Mouse (Mus musculus): Measurements from ENCODE around the gene Wnk4.

The Wnk4 gene

DNA sequence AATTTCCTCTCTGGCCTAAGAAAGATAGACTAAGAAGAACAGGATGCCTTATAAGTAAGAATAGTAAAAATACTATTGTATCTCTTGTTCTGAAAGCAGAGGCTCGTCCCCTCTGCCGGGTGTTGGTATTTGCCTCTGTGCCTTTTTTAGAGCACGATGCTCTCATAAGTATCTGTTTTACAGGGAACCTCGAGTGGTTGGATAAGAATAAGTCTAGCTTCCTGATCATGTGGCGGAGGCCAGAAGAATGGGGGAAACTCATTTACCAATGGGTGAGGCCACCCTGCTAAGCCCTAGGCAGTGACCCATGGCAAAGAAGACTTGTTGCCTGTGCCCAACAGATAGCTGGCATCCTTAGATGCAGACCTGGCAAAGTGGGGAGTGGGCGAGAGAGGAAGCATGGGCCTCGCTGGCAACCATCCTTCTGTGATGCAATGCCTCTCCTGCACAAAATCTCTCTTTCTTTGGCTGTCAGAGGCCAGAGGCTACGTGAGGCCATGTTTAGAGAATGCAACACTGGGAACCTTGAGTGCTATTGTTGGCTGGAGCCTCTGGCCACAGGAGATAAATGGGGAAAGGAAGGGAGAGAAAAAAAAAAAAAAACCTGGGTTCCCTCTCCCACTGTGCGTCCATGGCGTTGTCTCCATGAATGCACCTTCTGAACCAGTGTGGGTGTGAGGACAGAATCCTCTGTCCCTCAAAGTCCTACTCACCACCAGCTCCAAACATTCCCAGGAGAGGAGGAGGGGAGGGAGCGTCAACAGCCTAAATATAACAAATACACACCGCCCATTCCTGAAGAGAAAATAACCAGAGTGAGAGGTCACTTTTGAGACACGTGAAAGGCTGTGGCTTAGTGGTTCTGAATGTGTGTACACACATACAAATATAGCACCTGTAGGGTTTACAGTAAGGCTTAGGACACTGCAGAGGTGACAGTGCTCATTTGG, 4.3 kb upstream of the Wnk4 start:
- TF ChIP-seq GATA4 (IDR thresholded peaks at IDR 0.05; ENCODE audit: insufficient replicate concordance, low read length), result no peak

DNA sequence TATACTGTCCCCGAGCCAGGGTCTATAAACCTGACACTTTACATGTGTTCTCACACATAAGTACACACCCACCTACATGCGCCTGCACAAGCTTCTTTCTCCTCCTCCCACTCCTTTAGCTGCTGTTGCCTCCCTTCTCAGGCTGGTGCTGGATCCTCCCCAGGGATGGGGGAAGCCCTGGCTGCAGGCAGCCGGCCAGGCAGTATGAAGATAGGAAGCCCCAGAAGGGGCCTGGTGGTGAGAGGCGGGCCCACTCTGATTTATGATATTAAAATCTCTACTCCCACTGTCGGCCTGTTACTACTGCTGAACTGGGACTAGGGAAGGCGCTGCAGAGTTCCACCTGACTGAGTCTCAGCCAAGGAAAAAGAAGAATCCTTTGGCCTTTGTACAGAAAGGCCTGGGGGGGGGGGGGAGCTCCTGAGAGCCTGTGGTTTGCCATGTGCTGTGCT, 1.1 kb upstream of the Wnk4 start:
- no peak for TF ChIP-seq GATA4 (IDR thresholded peaks at IDR 0.05; ENCODE audit: insufficient replicate concordance, low read length)

DNA sequence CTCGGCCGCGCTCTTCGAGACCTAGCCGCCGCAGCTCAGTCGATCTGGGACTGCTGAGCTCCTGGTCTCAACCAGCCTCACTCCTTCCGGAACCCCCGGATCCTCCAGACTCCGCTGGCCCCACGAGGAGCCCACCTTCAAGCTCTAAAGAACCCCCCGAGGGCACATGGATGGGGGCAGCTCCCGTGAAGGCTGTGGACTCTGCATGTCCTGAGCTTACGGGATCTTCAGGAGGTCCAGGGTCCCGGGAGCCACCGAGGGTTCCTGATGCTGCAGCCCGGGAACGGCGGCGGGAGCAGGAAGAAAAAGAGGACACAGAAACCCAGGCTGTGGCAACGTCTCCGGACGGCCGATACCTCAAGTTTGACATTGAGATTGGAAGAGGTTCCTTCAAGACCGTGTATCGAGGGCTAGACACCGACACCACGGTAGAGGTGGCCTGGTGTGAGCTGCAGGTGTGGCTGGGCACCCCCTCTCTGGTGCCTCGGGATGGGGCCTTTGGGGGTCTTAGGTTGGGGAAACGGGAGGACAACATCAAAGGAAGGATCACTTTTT, 536 bp downstream of the Wnk4 start:
- no peak for TF ChIP-seq GATA4 (IDR thresholded peaks at IDR 0.05; ENCODE audit: insufficient replicate concordance, low read length)

DNA sequence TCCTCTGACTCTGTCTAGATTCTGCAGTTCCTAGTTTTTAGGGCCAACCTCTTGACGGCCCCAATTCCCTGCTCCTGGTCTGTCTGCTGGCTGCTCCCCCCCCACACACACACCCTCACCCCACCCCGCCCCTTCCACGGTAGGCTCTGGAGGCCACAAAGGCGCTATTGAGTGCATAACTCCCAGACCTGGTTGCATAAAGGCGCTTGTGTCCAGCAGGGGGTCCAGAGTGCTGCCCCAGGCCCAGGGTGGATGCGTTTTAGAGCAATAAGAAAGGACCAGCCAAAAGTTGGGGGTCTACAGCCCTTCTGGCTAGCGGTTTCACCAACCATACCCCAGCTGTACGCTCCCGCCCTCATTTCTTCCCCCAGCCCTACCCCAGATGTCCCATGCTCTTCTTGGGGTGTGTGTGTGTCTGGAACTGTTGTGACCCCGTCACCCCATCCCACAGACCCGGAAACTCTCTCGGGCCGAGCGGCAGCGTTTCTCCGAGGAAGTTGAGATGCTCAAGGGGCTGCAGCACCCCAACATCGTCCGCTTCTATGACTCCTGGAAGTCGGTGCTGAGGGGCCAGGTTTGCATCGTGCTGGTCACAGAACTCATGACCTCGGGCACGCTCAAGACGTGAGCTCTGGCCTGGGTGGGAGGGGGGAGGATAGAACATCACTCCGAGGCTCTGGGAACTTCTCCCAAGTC, 2.1 kb downstream of the Wnk4 start:
- no peak for TF ChIP-seq GATA4 (IDR thresholded peaks at IDR 0.05; ENCODE audit: insufficient replicate concordance, low read length)

- no peak for TF ChIP-seq GATA4 (IDR thresholded peaks at IDR 0.05; ENCODE audit: insufficient replicate concordance, low read length)
Measured at GRCm38 (mm10) chr11:101263138-101263988, 3.0 kb downstream of the Wnk4 start.

DNA sequence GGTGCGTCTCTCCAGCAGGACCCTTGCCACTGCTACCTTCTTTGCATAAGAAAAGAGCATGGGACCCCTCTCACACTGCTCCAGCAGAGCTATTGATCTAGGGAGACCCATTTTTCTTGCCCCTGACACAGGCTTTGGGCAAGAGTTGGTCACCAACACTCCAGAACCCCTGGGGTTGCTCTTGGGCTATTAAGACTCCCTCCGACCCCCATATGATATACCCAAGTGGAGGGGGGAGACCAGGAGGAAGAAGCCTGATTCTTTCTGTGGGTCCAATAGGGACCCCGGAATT, 3.6 kb downstream of the Wnk4 start:
- no peak for TF ChIP-seq GATA4 (IDR thresholded peaks at IDR 0.05; ENCODE audit: insufficient replicate concordance, low read length)

DNA sequence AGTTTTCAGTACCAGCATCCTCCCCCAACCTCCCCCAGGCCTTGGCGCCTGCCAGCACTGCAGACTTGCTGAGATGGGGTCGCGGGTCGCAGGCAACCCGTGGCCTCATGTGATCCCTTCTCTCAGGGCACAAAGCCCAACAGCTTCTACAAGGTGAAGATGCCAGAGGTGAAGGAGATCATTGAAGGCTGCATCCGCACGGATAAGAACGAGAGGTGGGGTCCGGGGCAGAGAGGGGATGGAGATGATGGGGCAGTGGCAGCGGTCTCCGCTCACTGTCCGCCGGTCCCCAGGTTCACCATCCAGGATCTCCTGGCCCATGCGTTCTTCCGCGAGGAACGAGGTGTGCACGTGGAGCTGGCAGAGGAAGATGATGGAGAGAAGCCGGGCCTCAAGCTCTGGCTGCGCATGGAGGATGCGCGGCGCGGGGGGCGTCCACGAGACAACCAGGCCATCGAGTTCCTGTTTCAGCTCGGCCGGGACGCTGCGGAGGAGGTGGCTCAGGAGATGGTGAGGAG, 4.6 kb downstream of the Wnk4 start:
- no peak for TF ChIP-seq GATA4 (IDR thresholded peaks at IDR 0.05; ENCODE audit: insufficient replicate concordance, low read length)

GRCm38 (mm10) chr11:101265906-101266305, 5.5 kb downstream of the Wnk4 start:
- TF ChIP-seq GATA4 (IDR thresholded peaks at IDR 0.05; ENCODE audit: insufficient replicate concordance, low read length), result no peak

GRCm38 (mm10) chr11:101269577-101270116, 9.3 kb downstream of the Wnk4 start:
- no peak for TF ChIP-seq GATA4 (IDR thresholded peaks at IDR 0.05; ENCODE audit: insufficient replicate concordance, low read length)

DNA sequence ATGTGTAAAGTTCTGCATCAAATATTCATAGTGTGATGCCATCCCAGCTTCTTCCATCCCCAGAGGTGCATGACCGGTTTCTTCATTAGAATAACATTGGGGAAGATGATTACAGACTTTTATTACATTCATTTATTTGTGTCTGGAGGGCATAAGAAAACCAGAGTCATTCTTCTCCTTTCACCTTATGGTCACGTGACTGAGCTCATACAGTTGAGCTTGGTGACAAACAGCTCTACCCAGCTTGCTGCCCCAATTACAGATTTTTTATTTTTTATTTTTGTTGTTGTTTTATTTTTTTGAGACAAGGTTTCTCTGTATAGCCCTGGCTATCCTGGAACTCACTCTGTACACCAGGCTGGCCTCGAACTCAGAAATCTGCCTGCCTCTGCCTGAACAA, 12.1 kb downstream of the Wnk4 start:
- TF ChIP-seq GATA4 (IDR thresholded peaks at IDR 0.05; ENCODE audit: insufficient replicate concordance, low read length), result no peak

GRCm38 (mm10) chr11:101275309-101275708, 14.9 kb downstream of the Wnk4 start:
- TF ChIP-seq GATA4 (IDR thresholded peaks at IDR 0.05; ENCODE audit: insufficient replicate concordance, low read length), result no peak

GRCm38 (mm10) chr11:101276319-101277070, 16.1 kb downstream of the Wnk4 start:
- TF ChIP-seq GATA4 (IDR thresholded peaks at IDR 0.05; ENCODE audit: insufficient replicate concordance, low read length), result no peak

GRCm38 (mm10) chr11:101277381-101278222, 17.2 kb downstream of the Wnk4 start:
- peak; percentile 64 for TF ChIP-seq GATA4 (IDR thresholded peaks at IDR 0.05; ENCODE audit: insufficient replicate concordance, low read length)

Measured in liver, adult (tissue).